Mouse (Mus musculus): ENCODE results near the gene Vstm4. TPM values are rescaled to one million over a fixed set of nuclear protein-coding genes. Genes with fewer than 3 reads are reported as not detected.

Gene Vstm4
- polyA plus RNA-seq (2012; ENCODE audit: insufficient read depth, insufficient read length, missing spikeins) = not detected in 2 replicates

- TF ChIP-seq POLR2A (IDR thresholded peaks at IDR 0.05; ENCODE audit: borderline replicate concordance, low read depth, low read length) = no peak
- TF ChIP-seq CTCF (IDR thresholded peaks at IDR 0.05; ENCODE audit: low read depth, low read length) = no peak
- Histone ChIP-seq H3K27ac (ENCODE audit: insufficient read depth, low read depth, low read length) (no peak within 1 kb of the TSS), H3K4me3 (ENCODE audit: insufficient read depth, low read length) (0 out of 2 replicates have a peak within 1 kb of the TSS, but pooled peaks have one; percentile 10), H3K4me1 (ENCODE audit: control insufficient read depth, insufficient read depth, low read length) (peaks cover 6% of the 10 kb centered on the region)
These were observed at the start of gene Vstm4 for GRCm38 (mm10) chr14:32856681-32857328. Gene Vstm4, plus strand, starts transcription at chr14:32856756.

- H3K4me1 ChIP-seq (ENCODE audit: control insufficient read depth, insufficient read depth, low read length) = peaks cover 8% of the 10 kb centered on the region
- no peak overlapping the region for H3K4me3 ChIP-seq (ENCODE audit: insufficient read depth, low read length)
- H3K27ac ChIP-seq (ENCODE audit: insufficient read depth, low read depth, low read length) = no peak overlapping the region
- no peak for TF ChIP-seq POLR2A (IDR thresholded peaks at IDR 0.05; ENCODE audit: borderline replicate concordance, low read depth, low read length)
- TF ChIP-seq CTCF (IDR thresholded peaks at IDR 0.05; ENCODE audit: low read depth, low read length) = no peak
These were observed 46.4 kb upstream of the Vstm4 start for GRCm38 (mm10) chr14:32810111-32810510.

GRCm38 (mm10) chr14:32812429-32812828, 44.1 kb upstream of the Vstm4 start:
- peak overlapping the region; percentile 53 for H3K27ac ChIP-seq (ENCODE audit: insufficient read depth, low read depth, low read length)
- no peak overlapping the region for H3K4me3 ChIP-seq (ENCODE audit: insufficient read depth, low read length)
- TF ChIP-seq POLR2A (IDR thresholded peaks at IDR 0.05; ENCODE audit: borderline replicate concordance, low read depth, low read length) (no peak), CTCF (IDR thresholded peaks at IDR 0.05; ENCODE audit: low read depth, low read length) (no peak)
- peaks cover 8% of the 10 kb centered on the region for H3K4me1 ChIP-seq (ENCODE audit: control insufficient read depth, insufficient read depth, low read length)

- H3K4me3 ChIP-seq (ENCODE audit: insufficient read depth, low read length) = no peak overlapping the region
- TF ChIP-seq POLR2A (IDR thresholded peaks at IDR 0.05; ENCODE audit: borderline replicate concordance, low read depth, low read length) = no peak
- TF ChIP-seq CTCF (IDR thresholded peaks at IDR 0.05; ENCODE audit: low read depth, low read length) = no peak
- H3K27ac ChIP-seq (ENCODE audit: insufficient read depth, low read depth, low read length) = no peak overlapping the region
- H3K4me1 ChIP-seq (ENCODE audit: control insufficient read depth, insufficient read depth, low read length) = peaks cover 8% of the 10 kb centered on the region
These were observed 41.6 kb upstream of the Vstm4 start for GRCm38 (mm10) chr14:32814961-32815360.

GRCm38 (mm10) chr14:32816533-32816932, 40.0 kb upstream of the Vstm4 start:
- no peak for TF ChIP-seq POLR2A (IDR thresholded peaks at IDR 0.05; ENCODE audit: borderline replicate concordance, low read depth, low read length)
- no peak for TF ChIP-seq CTCF (IDR thresholded peaks at IDR 0.05; ENCODE audit: low read depth, low read length)

GRCm38 (mm10) chr14:32817258-32817657, 39.3 kb upstream of the Vstm4 start:
- Histone ChIP-seq H3K4me1 (ENCODE audit: control insufficient read depth, insufficient read depth, low read length) (peaks cover 5% of the 10 kb centered on the region), H3K27ac (ENCODE audit: insufficient read depth, low read depth, low read length) (no peak overlapping the region), H3K4me3 (ENCODE audit: insufficient read depth, low read length) (no peak overlapping the region)
- TF ChIP-seq POLR2A (IDR thresholded peaks at IDR 0.05; ENCODE audit: borderline replicate concordance, low read depth, low read length) (no peak), CTCF (IDR thresholded peaks at IDR 0.05; ENCODE audit: low read depth, low read length) (no peak)

More at GRCm38 (mm10) chr14:32816533-32816932, 40.0 kb upstream of the Vstm4 start:
- H3K27ac ChIP-seq (ENCODE audit: insufficient read depth, low read depth, low read length) = no peak overlapping the region
- H3K4me1 ChIP-seq (ENCODE audit: control insufficient read depth, insufficient read depth, low read length) = peaks cover 8% of the 10 kb centered on the region
- H3K4me3 ChIP-seq (ENCODE audit: insufficient read depth, low read length) = no peak overlapping the region

GRCm38 (mm10) chr14:32819297-32819696, 37.3 kb upstream of the Vstm4 start:
- no peak for TF ChIP-seq POLR2A (IDR thresholded peaks at IDR 0.05; ENCODE audit: borderline replicate concordance, low read depth, low read length)
- TF ChIP-seq CTCF (IDR thresholded peaks at IDR 0.05; ENCODE audit: low read depth, low read length) = no peak
- Histone ChIP-seq H3K4me1 (ENCODE audit: control insufficient read depth, insufficient read depth, low read length) (peaks cover 16% of the 10 kb centered on the region), H3K27ac (ENCODE audit: insufficient read depth, low read depth, low read length) (no peak overlapping the region), H3K4me3 (ENCODE audit: insufficient read depth, low read length) (no peak overlapping the region)

GRCm38 (mm10) chr14:32822812-32823211, 33.7 kb upstream of the Vstm4 start:
- H3K27ac ChIP-seq (ENCODE audit: insufficient read depth, low read depth, low read length) = no peak overlapping the region
- TF ChIP-seq CTCF (IDR thresholded peaks at IDR 0.05; ENCODE audit: low read depth, low read length) = no peak
- H3K4me1 ChIP-seq (ENCODE audit: control insufficient read depth, insufficient read depth, low read length) = peaks cover 21% of the 10 kb centered on the region
- H3K4me3 ChIP-seq (ENCODE audit: insufficient read depth, low read length) = no peak overlapping the region

- Histone ChIP-seq H3K27ac (ENCODE audit: insufficient read depth, low read depth, low read length) (no peak overlapping the region), H3K4me1 (ENCODE audit: control insufficient read depth, insufficient read depth, low read length) (peaks cover 27% of the 10 kb centered on the region), H3K4me3 (ENCODE audit: insufficient read depth, low read length) (no peak overlapping the region)
- no peak for TF ChIP-seq POLR2A (IDR thresholded peaks at IDR 0.05; ENCODE audit: borderline replicate concordance, low read depth, low read length)
- no peak for TF ChIP-seq CTCF (IDR thresholded peaks at IDR 0.05; ENCODE audit: low read depth, low read length)
These were observed 32.7 kb upstream of the Vstm4 start for GRCm38 (mm10) chr14:32823861-32824260.

GRCm38 (mm10) chr14:32824267-32825150, 32.0 kb upstream of the Vstm4 start:
- H3K4me1 ChIP-seq (ENCODE audit: control insufficient read depth, insufficient read depth, low read length) = peaks cover 27% of the 10 kb centered on the region
- H3K27ac ChIP-seq (ENCODE audit: insufficient read depth, low read depth, low read length) = no peak overlapping the region
- TF ChIP-seq CTCF (IDR thresholded peaks at IDR 0.05; ENCODE audit: low read depth, low read length) (no peak), POLR2A (IDR thresholded peaks at IDR 0.05; ENCODE audit: borderline replicate concordance, low read depth, low read length) (no peak)
- no peak overlapping the region for H3K4me3 ChIP-seq (ENCODE audit: insufficient read depth, low read length)
